Mouse (Mus musculus): ENCODE measurements around the gene Vps52. TPM values are rescaled to one million over a fixed set of nuclear protein-coding genes. Genes with fewer than 3 reads are reported as not detected.

Gene Vps52
- total and polyA plus RNA-seq, 2 experiments = 10.5 to 40.6 TPM

GRCm38 (mm10) chr17:33969394-33969793, 13.8 kb downstream of the Vps52 start:
- Histone ChIP-seq H3K27ac (replicated peaks; ENCODE audit: insufficient read depth, low read depth, low read length) (no peak overlapping the region), H3K4me1 (ENCODE audit: control insufficient read depth, insufficient read depth, low read length) (peaks cover 3% of the 10 kb centered on the region; the same call in 1 of the 2 replicates), H3K4me3 (ENCODE audit: insufficient read depth, low read depth, low read length) (no peak overlapping the region), H3K79me2 (ENCODE audit: control insufficient read depth, insufficient read depth, low read length) (no peaks in the 10 kb centered on the region), H3K36me3 (ENCODE audit: control insufficient read depth, insufficient read depth, low read length) (peaks cover 5% of the 10 kb centered on the region; the same call in 1 of the 2 replicates), H3K27me3 (ENCODE audit: control insufficient read depth, insufficient read depth, low read length) (no peaks in the 10 kb centered on the region), H3K9ac (ENCODE audit: low read depth, low read length) (no peak overlapping the region)
- 88% methylated on average over 4 of the region's 4 CpGs for WGBS
- no peak for TF ChIP-seq POLR2A (IDR thresholded peaks at IDR 0.05; ENCODE audit: extremely low read depth, insufficient read depth, low read length)
- TF ChIP-seq CTCF (IDR thresholded peaks at IDR 0.05; ENCODE audit: low read depth, low read length) = no peak
- DNase-seq (ENCODE audit: extremely low read depth, low read depth, low spot score) = no peak

GRCm38 (mm10) chr17:33972691-33973090, 17.1 kb downstream of the Vps52 start:
- WGBS = 14% methylated on average over 1 of the region's 1 CpGs

GRCm38 (mm10) chr17:33973572-33973971, 18.0 kb downstream of the Vps52 start:
- Histone ChIP-seq H3K4me1 (ENCODE audit: control insufficient read depth, insufficient read depth, low read length) (peaks cover 6% of the 10 kb centered on the region), H3K27ac (replicated peaks; ENCODE audit: insufficient read depth, low read depth, low read length) (no peak overlapping the region), H3K36me3 (ENCODE audit: control insufficient read depth, insufficient read depth, low read length) (no peaks in the 10 kb centered on the region; the same call in 1 of the 2 replicates), H3K4me3 (ENCODE audit: insufficient read depth, low read depth, low read length) (no peak overlapping the region), H3K9ac (ENCODE audit: low read depth, low read length) (no peak overlapping the region), H3K79me2 (ENCODE audit: control insufficient read depth, insufficient read depth, low read length) (peaks cover 3% of the 10 kb centered on the region; the same call in 1 of the 2 replicates), H3K27me3 (ENCODE audit: control insufficient read depth, insufficient read depth, low read length) (no peaks in the 10 kb centered on the region)
- TF ChIP-seq POLR2A (IDR thresholded peaks at IDR 0.05; ENCODE audit: extremely low read depth, insufficient read depth, low read length) (no peak), CTCF (IDR thresholded peaks at IDR 0.05; ENCODE audit: low read depth, low read length) (no peak)
- no peak for DNase-seq (ENCODE audit: extremely low read depth, low read depth, low spot score)
- WGBS = 71% methylated on average over 3 of the region's 3 CpGs

More at GRCm38 (mm10) chr17:33972691-33973090, 17.1 kb downstream of the Vps52 start:
- peaks cover 1% of the 10 kb centered on the region; the same call in 1 of the 2 replicates for H3K79me2 ChIP-seq (ENCODE audit: control insufficient read depth, insufficient read depth, low read length)
- H3K4me3 ChIP-seq (ENCODE audit: insufficient read depth, low read depth, low read length) = no peak overlapping the region
- H3K27me3 ChIP-seq (ENCODE audit: control insufficient read depth, insufficient read depth, low read length) = no peaks in the 10 kb centered on the region
- H3K27ac ChIP-seq (replicated peaks; ENCODE audit: insufficient read depth, low read depth, low read length) = no peak overlapping the region
- TF ChIP-seq POLR2A (IDR thresholded peaks at IDR 0.05; ENCODE audit: extremely low read depth, insufficient read depth, low read length) = no peak
- TF ChIP-seq CTCF (IDR thresholded peaks at IDR 0.05; ENCODE audit: low read depth, low read length) = no peak
- no peak overlapping the region for H3K9ac ChIP-seq (ENCODE audit: low read depth, low read length)
- DNase-seq (ENCODE audit: extremely low read depth, low read depth, low spot score) = no peak
- H3K4me1 ChIP-seq (ENCODE audit: control insufficient read depth, insufficient read depth, low read length) = peaks cover 4% of the 10 kb centered on the region
- no peaks in the 10 kb centered on the region; the same call in 1 of the 2 replicates for H3K36me3 ChIP-seq (ENCODE audit: control insufficient read depth, insufficient read depth, low read length)

- peak overlapping the region; percentile 65 for H3K27ac ChIP-seq (replicated peaks; ENCODE audit: insufficient read depth, low read depth, low read length)
- TF ChIP-seq POLR2A (IDR thresholded peaks at IDR 0.05; ENCODE audit: extremely low read depth, insufficient read depth, low read length) (no peak), CTCF (IDR thresholded peaks at IDR 0.05; ENCODE audit: low read depth, low read length) (no peak)
- H3K9ac ChIP-seq (ENCODE audit: low read depth, low read length) = peak overlapping the region; percentile 86
Observed at GRCm38 (mm10) chr17:33977861-33978557, 22.4 kb downstream of the Vps52 start.

GRCm38 (mm10) chr17:33978631-33979031, 23.0 kb downstream of the Vps52 start:
- H3K36me3 ChIP-seq (ENCODE audit: control insufficient read depth, insufficient read depth, low read length) = no peaks in the 10 kb centered on the region; the same call in 1 of the 2 replicates
- H3K27me3 ChIP-seq (ENCODE audit: control insufficient read depth, insufficient read depth, low read length) = no peaks in the 10 kb centered on the region
- H3K79me2 ChIP-seq (ENCODE audit: control insufficient read depth, insufficient read depth, low read length) = peaks cover 3% of the 10 kb centered on the region; the same call in 1 of the 2 replicates
- WGBS = 0% methylated on average over 17 of the region's 17 CpGs
- peak overlapping the region; percentile 86 for H3K9ac ChIP-seq (ENCODE audit: low read depth, low read length)
- TF ChIP-seq POLR2A (IDR thresholded peaks at IDR 0.05; ENCODE audit: extremely low read depth, insufficient read depth, low read length) (peak; percentile 83), CTCF (IDR thresholded peaks at IDR 0.05; ENCODE audit: low read depth, low read length) (no peak)
- DNase-seq (ENCODE audit: extremely low read depth, low read depth, low spot score) = peak; percentile 99
- H3K4me3 ChIP-seq (ENCODE audit: insufficient read depth, low read depth, low read length) = peak overlapping the region; percentile 78
- H3K4me1 ChIP-seq (ENCODE audit: control insufficient read depth, insufficient read depth, low read length) = peaks cover 17% of the 10 kb centered on the region
- H3K27ac ChIP-seq (replicated peaks; ENCODE audit: insufficient read depth, low read depth, low read length) = peak overlapping the region; percentile 84

More at GRCm38 (mm10) chr17:33977861-33978557, 22.4 kb downstream of the Vps52 start:
- 2% methylated on average over 57 of the region's 57 CpGs for WGBS
- H3K4me1 ChIP-seq (ENCODE audit: control insufficient read depth, insufficient read depth, low read length) = peaks cover 17% of the 10 kb centered on the region
- no peak for DNase-seq (ENCODE audit: extremely low read depth, low read depth, low spot score)
- peak overlapping the region; percentile 78 for H3K4me3 ChIP-seq (ENCODE audit: insufficient read depth, low read depth, low read length)
- no peaks in the 10 kb centered on the region; the same call in 1 of the 2 replicates for H3K36me3 ChIP-seq (ENCODE audit: control insufficient read depth, insufficient read depth, low read length)
- peaks cover 3% of the 10 kb centered on the region; the same call in 1 of the 2 replicates for H3K79me2 ChIP-seq (ENCODE audit: control insufficient read depth, insufficient read depth, low read length)
- H3K27me3 ChIP-seq (ENCODE audit: control insufficient read depth, insufficient read depth, low read length) = no peaks in the 10 kb centered on the region

Data from liver, adult 2 months (tissue).